Mouse (Mus musculus) brain, adult 2 months (tissue): Measurements from ENCODE around the gene Slc25a11.

Experiments used
- DNase-seq: peaks from one replicate; pipeline ENCODE4 v3.0.0; 2011; ENCODE audit warnings: low read depth, low spot score

Slc25a11 gene

GRCm38 (mm10) chr11:70668335-70668770 lies 21.1 kb upstream of the Slc25a11 start:
- DNase-seq: no peak

- no peak for DNase-seq
These were observed 20.2 kb upstream of the Slc25a11 start for GRCm38 (mm10) chr11:70667271-70668150.

DNA sequence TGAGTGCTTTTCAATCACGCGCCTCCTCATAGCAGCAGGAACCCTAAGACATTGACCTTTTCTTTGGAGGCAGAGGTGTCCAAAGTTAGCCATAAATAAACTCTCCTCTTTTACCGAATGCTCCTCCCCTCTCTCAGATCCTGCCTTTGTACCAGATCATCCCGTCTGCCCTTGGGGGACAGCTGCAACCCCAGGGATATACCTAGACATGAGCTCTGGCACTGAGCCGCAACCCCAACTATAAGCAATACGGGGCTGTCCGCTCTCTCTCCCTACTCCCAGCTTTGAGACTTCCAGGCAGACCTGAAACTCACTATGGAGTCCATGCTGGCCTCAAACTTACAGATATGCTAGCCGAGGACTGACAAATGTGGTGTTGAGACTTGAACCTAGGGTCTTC lies 19.4 kb upstream of the Slc25a11 start:
- no peak for DNase-seq

DNA sequence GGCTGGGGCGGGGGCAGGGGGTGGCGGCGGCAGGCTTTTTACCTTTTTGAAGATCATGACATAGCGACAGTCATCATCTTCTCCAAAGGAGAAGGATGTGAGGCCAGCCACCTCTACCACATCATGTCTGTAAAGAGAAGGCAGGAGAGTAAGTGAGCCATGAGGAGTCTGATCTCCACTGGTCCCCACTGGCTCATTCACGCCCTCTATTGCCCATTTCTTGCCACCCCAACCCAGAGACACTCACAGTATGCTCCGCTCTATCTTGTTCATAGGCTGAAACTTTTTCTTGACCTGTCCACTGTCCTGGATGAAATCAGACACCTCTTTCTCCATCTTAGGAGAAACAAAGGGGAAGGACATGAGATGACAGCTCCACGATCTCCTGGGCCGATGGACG lies 17.5 kb upstream of the Slc25a11 start:
- DNase-seq: no peak

- DNase-seq: no peak
These were observed 16.7 kb upstream of the Slc25a11 start for GRCm38 (mm10) chr11:70663957-70664356.

DNA sequence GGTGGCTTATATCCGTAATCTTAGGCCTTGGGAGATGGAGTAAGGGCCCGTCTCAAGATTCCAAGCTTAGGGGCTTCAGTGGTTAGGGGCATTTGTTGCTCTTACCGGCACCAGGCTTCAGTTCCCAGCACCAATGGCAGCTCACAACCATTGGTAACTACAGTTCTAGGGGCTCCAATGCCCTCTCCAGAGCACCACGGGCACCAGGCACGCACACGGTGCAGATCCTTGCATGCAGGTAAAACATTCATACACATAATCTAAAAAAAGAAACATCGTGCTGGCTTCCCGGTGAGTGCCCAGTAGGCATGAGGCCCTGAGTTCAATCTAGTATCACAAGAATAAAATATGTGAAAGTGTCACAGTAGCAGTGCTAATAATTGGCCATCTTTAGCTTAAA lies 15.8 kb upstream of the Slc25a11 start:
- no peak for DNase-seq

DNA sequence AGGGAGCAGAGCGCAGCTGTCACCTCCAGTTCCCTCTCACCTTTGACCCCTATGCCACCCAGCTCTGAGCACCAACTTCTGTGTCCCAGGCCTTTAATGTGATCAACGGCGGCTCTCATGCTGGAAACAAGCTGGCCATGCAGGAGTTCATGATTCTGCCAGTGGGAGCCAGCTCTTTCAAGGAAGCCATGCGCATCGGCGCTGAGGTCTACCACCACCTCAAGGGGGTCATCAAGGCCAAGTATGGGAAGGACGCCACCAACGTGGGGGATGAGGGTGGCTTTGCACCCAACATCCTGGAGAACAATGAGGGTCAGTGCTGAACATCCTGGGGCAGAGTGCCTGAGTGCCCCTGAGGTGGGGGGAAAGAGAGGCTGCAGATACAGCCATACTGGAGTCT lies 13.3 kb upstream of the Slc25a11 start:
- DNase-seq: no peak

DNA sequence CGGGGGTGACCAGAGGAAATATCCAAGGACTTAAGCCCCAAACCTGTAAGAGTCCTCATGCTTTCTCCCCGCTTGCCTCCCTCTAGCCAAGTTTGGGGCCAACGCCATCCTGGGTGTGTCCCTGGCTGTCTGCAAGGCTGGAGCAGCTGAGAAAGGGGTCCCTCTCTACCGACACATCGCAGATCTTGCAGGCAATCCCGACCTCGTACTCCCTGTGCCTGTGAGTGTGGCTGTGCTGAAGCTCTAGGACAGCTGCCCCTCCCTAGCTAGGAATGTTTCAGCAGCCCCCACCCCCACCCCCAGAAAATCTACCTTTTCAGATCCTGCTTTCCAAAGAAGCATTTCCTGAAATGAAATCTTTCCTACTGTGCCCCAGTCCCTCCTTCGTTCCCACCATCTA lies 11.7 kb upstream of the Slc25a11 start:
- DNase-seq: no peak

GRCm38 (mm10) chr11:70658521-70658920 lies 11.2 kb upstream of the Slc25a11 start:
- DNase-seq: no peak

DNA sequence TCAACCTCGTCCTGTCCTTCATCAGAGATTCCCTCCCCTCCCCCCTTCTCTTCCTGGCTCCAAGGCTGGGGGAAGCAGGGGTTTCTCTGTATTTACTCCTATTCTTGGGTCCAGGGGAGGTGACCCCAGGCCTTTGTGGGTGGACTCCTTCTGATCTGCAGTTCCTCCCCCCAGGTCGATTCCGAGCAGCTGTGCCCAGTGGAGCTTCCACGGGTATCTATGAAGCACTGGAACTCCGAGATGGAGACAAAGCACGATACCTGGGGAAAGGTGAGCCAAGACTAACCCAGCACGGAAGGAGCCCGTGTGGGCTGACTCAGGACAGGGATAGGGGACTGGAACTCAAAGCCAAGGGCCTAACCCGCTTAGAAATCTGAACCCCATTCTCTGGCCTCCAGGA lies 10.7 kb upstream of the Slc25a11 start:
- no peak for DNase-seq

DNA sequence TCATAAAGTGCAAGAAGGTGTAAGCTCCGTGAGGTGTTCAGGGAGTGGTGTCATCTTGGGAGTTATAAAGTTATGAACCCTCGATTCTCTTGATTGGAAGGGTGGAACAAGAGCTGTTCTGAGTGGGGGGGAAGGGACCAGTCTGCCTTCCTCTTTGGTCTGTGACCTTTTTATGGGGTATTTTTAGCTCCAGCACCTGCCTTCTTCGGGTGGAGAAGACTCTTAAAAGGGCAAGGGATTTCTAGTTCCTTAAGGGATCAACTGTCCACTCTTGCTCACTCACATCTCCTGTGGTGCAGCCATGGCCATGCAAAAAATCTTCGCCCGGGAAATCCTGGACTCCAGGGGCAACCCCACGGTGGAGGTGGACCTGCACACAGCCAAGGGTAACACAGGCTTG lies 10.3 kb upstream of the Slc25a11 start:
- no peak for DNase-seq

DNA sequence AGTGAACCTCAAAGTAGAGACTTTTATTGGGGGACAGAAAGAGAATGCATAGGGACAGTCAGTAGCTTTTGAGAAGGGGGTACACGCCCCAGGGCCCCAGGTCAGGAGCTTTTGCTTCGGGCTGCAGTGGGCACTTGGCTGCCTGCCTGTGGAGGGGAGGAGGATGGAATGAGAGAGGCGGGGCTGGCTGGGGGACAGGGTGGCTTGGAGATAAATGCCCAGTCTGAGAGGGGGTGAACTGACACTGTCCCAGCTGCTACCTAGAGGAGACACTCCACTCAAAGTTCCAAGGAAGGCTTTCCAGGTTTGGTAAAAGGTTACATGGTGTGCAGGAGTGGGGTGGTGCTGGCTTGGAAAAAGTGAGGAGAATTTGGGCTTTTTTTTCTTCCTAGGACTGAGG lies 9.7 kb upstream of the Slc25a11 start, which contains the start of gene Eno3:
Gene Eno3, plus strand, starts transcription at position 239 of the 400 bp plus-strand sequence.
- no peak for DNase-seq

DNA sequence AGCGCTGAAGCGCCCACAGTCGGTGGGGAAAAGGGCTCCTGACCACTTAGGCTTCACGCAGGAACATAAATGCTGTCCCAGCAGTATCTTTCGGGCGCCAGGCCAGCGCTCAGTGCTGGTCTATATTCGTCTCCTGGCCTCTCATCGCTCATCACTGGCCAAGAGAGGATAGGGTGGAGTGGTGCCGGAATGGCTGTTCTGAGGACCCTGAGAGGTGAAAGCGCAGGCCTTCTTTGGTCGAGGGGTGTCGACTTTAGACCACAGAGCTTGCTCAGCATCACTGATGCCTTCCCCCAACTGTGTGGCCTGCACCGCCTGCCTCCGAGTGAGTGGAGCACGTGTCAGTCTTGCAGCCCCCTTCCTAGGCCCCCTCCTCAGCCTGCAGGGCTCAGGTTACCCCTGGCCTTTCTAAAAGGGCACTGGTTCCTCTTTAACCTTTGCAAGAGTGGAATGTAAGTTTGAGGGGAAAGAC lies 9.2 kb upstream of the Slc25a11 start:
- no peak for DNase-seq

DNA sequence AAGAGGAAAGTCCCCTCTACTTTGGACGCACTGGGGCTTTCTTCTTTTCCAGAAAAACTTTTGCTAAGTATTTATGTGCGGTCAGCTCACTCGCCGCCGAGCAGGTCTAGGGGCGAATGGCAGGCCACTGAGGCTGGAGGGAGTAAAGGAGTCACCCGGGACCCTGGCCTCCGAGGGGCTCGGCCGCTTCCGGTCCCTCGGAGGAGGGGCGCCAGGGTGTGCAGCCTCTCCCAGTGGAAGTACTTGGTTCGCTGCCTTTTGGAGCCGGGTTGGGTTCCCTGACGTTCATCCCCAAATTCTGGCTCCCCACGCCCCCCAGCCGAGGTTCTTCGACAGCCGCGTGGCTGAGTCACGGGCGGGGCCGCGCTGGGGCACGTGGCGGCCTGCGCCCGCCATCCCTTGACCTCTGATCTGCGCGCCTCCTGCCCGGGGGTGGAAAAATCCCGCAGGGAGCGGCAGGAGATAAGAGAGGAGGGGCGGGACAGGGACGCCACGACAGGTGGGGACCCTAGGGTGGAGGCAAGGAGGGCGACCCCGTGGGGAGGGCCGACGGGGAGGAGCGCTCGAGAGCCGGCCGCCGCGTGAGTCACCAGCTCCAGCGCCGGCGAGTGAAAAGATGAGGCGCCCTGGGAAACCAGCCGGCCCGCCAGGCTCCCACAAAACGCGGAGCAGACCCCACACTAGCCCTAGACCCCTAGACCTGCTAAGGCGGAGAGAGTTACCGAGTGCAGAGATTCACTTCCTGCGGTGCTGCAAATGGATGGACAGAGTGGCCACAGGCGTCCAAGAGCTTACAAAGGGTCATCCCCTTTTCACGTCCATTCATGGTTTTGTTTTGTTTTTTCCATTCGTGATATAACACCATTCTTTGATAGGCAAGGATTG lies 8.5 kb upstream of the Slc25a11 start:
- no peak for DNase-seq

DNA sequence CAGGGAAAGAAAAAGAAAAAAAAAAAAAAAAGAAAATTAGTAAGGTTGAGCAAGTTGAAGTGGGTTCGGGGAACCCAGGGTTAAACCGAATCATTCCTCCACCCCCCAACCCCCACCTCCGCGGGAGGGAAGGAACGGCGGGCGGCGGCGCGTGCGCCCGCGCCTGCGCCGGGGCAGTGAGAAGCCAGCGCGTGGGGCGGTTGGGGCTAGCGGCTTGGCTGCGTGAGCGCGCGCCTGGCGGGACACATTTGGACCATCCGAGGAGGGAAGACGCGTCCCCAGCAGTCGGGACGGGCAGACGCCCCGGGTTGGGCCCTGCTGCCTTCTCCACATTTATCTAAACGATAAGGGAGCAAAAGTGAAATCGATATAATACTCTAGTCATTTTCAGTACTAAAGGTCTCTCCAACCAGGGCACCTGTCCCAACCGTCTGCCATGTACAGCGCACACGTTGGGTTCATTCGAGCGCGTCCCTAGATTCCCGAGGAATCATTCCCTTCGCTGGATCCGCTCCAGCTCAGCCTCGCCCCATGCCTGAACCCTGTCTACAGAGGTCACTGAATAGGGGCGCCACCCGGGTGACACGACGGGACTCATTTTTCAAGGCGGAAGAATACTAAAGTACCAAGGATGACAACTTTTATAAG lies 7.8 kb upstream of the Slc25a11 start:
- peak; percentile 91 for DNase-seq

DNA sequence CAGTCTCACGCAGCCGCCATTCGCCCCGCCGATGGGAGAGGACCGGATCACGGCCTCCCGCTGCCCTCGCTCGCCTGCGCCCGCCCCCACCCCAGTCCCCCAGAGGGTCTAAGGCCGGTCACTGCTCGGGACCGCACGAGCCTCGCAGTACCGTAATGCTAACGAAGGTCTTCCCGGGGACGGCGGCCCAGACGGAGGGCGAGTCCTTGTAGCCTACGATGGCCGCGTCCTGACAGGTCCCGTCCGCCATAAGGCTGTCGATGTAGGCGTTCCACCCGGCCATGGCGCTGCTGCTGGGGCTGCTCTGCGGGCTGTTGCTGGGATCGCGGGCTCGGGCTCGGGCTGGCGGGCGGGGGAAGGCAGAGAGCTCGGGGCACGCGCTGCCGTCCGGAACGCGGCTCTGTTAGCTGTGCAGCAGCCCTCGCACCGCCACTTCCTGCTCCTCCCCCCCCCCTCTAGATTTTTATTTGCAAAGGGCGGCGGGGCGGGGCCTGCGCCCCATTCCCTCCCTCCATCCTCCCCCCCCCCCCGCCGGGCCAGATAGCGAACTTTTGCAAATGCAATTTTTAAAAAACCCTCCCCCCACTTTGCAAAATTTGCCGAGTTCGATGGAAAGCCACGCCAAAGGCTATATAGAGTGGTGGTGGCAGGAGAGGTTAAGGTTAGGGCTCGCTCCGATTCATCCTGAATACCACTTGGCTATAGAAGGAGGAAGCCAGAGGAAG lies 7.1 kb upstream of the Slc25a11 start, which contains the start of gene Pfn1:
Gene Pfn1, minus strand, starts transcription at position 447 of the 725 bp plus-strand sequence.
- peak; percentile 93 for DNase-seq

DNA sequence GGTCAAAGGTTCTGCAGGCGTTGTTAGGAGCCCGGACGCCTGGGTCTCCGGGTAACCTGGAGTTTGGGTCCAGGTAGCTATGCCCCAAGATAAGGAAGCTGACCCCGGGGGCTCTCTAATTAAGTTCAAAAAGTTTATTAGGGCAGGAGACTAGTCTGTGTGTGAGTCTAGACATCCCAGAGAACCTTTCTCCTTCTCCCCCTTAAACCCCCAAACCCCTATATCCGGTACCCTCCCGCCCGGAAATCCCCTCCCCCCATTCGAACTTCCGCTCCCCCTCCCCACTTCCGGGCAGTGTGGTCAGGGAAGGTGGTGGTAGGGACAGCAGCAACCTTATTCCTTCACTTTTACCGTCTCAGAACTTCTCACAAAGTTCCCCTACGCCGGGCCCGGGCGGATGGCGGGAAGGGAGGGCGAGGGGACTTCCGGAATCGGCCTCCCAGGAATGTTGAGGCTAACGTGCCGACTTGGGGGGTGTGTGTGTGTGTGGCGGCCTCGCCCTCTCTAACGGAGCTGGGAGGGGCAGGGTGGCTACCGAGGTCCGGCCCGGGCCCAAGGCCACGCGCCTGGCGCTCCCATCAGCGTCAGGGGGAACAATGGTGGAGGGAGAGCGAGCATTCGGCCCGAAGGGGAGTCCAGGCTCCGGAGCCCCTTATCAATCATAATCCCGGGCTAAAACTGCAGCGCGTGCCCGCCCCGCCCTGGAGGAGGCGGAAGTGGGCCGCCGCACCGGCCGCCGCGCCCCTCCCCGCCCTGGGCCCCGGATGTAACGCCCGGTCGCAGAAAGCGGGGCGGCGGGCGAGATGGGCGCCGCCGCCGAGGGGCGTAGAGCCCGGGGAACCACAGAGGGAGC lies 6.3 kb upstream of the Slc25a11 start:
- DNase-seq: peak; percentile 60

GRCm38 (mm10) chr11:70652884-70653344 lies 5.6 kb upstream of the Slc25a11 start:
- DNase-seq: no peak

- DNase-seq: no peak
These were observed 5.0 kb upstream of the Slc25a11 start for GRCm38 (mm10) chr11:70652029-70652883.
